Mouse (Mus musculus): ENCODE measurements around the gene Gpr146. TPM values are rescaled to one million over a fixed set of nuclear protein-coding genes. Genes with fewer than 3 reads are reported as not detected.

The Gpr146 gene
- total and polyA plus RNA-seq, 3 experiments: 21.3 to 34.2 (median 26.8) TPM

- H3K9me3 ChIP-seq (replicated peaks): no peaks in the 10 kb centered on the region
- no peak overlapping the region; the same call in 1 of the 2 replicates for H3K4me3 ChIP-seq (ENCODE audit: low read depth, low read length)
- TF ChIP-seq POLR2AphosphoS5 (IDR thresholded peaks at IDR 0.05; ENCODE audit: insufficient replicate concordance, low read depth, low read length) (peak; percentile 60; the same call in 1 of the 2 replicates), TAL1 (conservative IDR thresholded peaks at IDR 0.05; ENCODE audit: low read depth, low read length) (no peak)
- H3K36me3 ChIP-seq (replicated peaks): peaks cover 55% of the 10 kb centered on the region
- H3K4me1 ChIP-seq (ENCODE audit: insufficient read depth, low read depth, low read length): peaks cover 20% of the 10 kb centered on the region
- DNase-seq (ENCODE audit: low spot score) (no peak), ATAC-seq (ENCODE audit: extremely low read depth, insufficient number of reproducible peaks, low FRiP score, poor library complexity, severe bottlenecking) (no peak)
- peaks cover 7% of the 10 kb centered on the region; the same call in 1 of the 2 replicates for H3K27me3 ChIP-seq (ENCODE audit: insufficient read depth, low read length)
Observed at GRCm38 (mm10) chr5:139335634-139336033, 41.9 kb upstream of the Gpr146 start.

DNA sequence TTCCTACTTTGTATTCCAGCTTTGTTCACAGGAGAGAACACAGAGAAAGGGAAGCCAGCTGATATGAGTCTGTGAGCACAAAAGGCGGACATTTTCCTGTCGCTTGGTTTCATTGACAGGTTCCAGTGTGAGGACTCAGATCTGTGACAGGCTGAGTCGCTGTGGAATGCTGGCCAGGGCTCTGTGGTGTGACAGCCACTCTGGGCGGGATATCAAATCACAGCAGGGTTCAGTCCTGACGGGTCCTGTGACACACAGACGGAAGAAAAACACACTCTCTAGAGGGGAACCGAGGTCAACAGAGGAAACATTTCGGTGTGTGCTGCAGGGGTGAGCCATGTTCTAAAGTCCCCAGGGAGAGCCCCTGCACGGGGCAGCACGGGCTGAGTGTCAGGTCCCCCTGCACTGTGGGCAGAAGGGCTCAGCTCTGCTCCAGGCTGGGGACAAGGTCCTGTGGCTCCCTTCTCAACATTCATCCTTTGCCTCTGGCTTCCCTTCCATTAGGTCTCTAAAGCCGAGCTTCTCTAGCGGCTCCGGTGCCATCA lies 39.6 kb upstream of the Gpr146 start:
- H3K4me3 ChIP-seq (ENCODE audit: low read depth, low read length): no peak overlapping the region
- TF ChIP-seq GATA1 (IDR thresholded peaks at IDR 0.05; ENCODE audit: borderline replicate concordance, low read length): no peak
- no peak for TF ChIP-seq POLR2AphosphoS5 (IDR thresholded peaks at IDR 0.05; ENCODE audit: insufficient replicate concordance, low read depth, low read length)
- no peak for TF ChIP-seq CTCF (IDR thresholded peaks at IDR 0.05; ENCODE audit: low read depth, low read length)
- no peak for TF ChIP-seq TAL1 (conservative IDR thresholded peaks at IDR 0.05; ENCODE audit: low read depth, low read length)
- TF ChIP-seq GATA2 (IDR thresholded peaks at IDR 0.05; ENCODE audit: borderline replicate concordance, low read depth, low read length): no peak
- no peaks in the 10 kb centered on the region for H3K27me3 ChIP-seq (ENCODE audit: insufficient read depth, low read length)
- H3K36me3 ChIP-seq (replicated peaks): peaks cover 76% of the 10 kb centered on the region
- ATAC-seq (ENCODE audit: extremely low read depth, insufficient number of reproducible peaks, low FRiP score, poor library complexity, severe bottlenecking) (no peak), DNase-seq (ENCODE audit: low spot score) (no peak)
- H3K9me3 ChIP-seq (replicated peaks): no peaks in the 10 kb centered on the region
- H3K4me1 ChIP-seq (ENCODE audit: insufficient read depth, low read depth, low read length): peaks cover 13% of the 10 kb centered on the region; the same call in 1 of the 2 replicates

GRCm38 (mm10) chr5:139338403-139338802 lies 39.1 kb upstream of the Gpr146 start:
- DNase-seq (ENCODE audit: low spot score) (no peak), ATAC-seq (ENCODE audit: extremely low read depth, insufficient number of reproducible peaks, low FRiP score, poor library complexity, severe bottlenecking) (no peak)
- Histone ChIP-seq H3K36me3 (replicated peaks) (peaks cover 78% of the 10 kb centered on the region), H3K27me3 (ENCODE audit: insufficient read depth, low read length) (no peaks in the 10 kb centered on the region), H3K9me3 (replicated peaks) (no peaks in the 10 kb centered on the region), H3K4me1 (ENCODE audit: insufficient read depth, low read depth, low read length) (peaks cover 15% of the 10 kb centered on the region; the same call in 1 of the 2 replicates), H3K4me3 (ENCODE audit: low read depth, low read length) (no peak overlapping the region)
- TF ChIP-seq TAL1 (conservative IDR thresholded peaks at IDR 0.05; ENCODE audit: low read depth, low read length): no peak
- TF ChIP-seq CTCF (IDR thresholded peaks at IDR 0.05; ENCODE audit: low read depth, low read length): no peak
- TF ChIP-seq GATA2 (IDR thresholded peaks at IDR 0.05; ENCODE audit: borderline replicate concordance, low read depth, low read length): no peak

- Histone ChIP-seq H3K9me3 (replicated peaks) (no peaks in the 10 kb centered on the region), H3K4me1 (ENCODE audit: insufficient read depth, low read depth, low read length) (peaks cover 20% of the 10 kb centered on the region), H3K4me3 (ENCODE audit: low read depth, low read length) (no peak overlapping the region), H3K27me3 (ENCODE audit: insufficient read depth, low read length) (no peaks in the 10 kb centered on the region), H3K36me3 (replicated peaks) (peaks cover 78% of the 10 kb centered on the region)
- ATAC-seq (ENCODE audit: extremely low read depth, insufficient number of reproducible peaks, low FRiP score, poor library complexity, severe bottlenecking) (no peak), DNase-seq (ENCODE audit: low spot score) (no peak)
- TF ChIP-seq CTCF (IDR thresholded peaks at IDR 0.05; ENCODE audit: low read depth, low read length): no peak
- TF ChIP-seq POLR2AphosphoS5 (IDR thresholded peaks at IDR 0.05; ENCODE audit: insufficient replicate concordance, low read depth, low read length): no peak
Observed at GRCm38 (mm10) chr5:139338891-139339290, 38.6 kb upstream of the Gpr146 start.

DNA sequence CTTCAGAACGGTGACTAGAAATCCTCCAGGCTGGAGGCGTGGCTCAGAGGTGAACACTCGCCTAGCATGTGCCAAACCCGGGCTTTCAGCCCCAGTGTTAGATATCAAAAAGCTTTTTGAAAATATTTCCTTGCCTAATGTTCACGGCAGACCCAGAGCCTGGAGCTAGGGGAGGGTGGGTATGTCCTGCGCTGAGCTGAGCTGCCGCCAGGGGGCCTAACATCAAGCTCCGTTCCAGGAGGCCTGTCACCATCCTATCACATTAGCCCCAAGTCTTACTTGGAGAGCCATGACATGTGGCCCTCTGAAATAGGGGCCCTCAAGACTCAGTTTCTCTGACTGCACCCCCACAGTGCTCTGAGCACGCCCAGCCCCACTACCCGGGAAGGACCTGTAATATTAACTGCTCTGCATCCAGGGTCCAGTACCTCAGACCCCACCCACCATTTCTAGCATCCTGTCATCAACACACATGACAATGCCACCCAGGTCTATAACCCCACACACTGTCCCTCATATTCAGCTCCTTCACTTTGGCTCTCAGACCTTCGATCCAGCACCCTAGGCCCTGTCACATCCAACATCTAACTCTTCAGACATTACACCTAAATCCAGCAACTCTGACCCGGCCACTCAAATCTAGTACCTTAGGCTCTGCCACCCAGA lies 33.3 kb upstream of the Gpr146 start:
- H3K9me3 ChIP-seq (replicated peaks): no peaks in the 10 kb centered on the region
- peak; percentile 94 for DNase-seq (ENCODE audit: low spot score)
- peaks cover 38% of the 10 kb centered on the region for H3K36me3 ChIP-seq (replicated peaks)
- H3K27me3 ChIP-seq (ENCODE audit: insufficient read depth, low read length): peaks cover 13% of the 10 kb centered on the region
- peak; percentile 70 for ATAC-seq (ENCODE audit: extremely low read depth, insufficient number of reproducible peaks, low FRiP score, poor library complexity, severe bottlenecking)
- TF ChIP-seq CTCF (IDR thresholded peaks at IDR 0.05; ENCODE audit: low read depth, low read length) (peak; percentile 81), POLR2AphosphoS5 (IDR thresholded peaks at IDR 0.05; ENCODE audit: insufficient replicate concordance, low read depth, low read length) (no peak)
- peak overlapping the region; percentile 93 for H3K4me3 ChIP-seq (ENCODE audit: low read depth, low read length)
- peaks cover 42% of the 10 kb centered on the region for H3K4me1 ChIP-seq (ENCODE audit: insufficient read depth, low read depth, low read length)

DNA sequence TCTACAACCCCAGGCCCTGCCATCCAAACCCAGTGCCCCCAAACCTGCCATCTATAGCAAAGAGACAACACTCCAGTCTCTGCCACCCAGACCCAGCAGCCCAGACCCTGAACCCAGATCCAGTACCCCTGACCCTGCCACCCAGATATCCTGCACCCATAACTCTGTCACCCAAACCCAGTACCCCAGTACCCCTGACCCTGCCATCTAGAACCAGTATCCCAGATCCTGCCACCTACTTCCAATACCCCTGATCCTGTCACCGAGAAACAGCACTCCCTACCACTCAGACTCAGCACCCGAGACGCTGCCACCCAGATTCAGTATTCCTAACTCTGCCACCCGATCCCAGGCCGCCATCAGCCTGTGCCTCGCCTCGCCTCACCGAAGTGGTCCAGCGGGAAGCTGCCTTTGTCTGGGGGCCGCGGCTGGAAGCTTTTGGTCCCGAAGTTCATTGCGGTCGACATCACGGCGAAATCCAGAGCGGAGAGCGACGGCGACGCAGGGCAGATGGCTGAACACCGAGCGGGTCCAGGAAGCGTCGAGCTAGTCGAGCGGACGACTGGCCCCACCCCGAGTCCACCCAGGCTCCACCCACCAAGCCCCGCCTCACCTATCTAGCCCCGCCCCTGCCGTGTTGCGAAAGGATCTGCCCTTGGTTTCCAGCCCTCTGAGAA lies 32.7 kb upstream of the Gpr146 start:
- Histone ChIP-seq H3K4me1 (ENCODE audit: insufficient read depth, low read depth, low read length) (peaks cover 47% of the 10 kb centered on the region), H3K27me3 (ENCODE audit: insufficient read depth, low read length) (peaks cover 13% of the 10 kb centered on the region)

More for the DNA sequence above, 32.7 kb upstream of the Gpr146 start:
- no peaks in the 10 kb centered on the region for H3K9me3 ChIP-seq (replicated peaks)
- DNase-seq (ENCODE audit: low spot score) (peak; percentile 64), ATAC-seq (ENCODE audit: extremely low read depth, insufficient number of reproducible peaks, low FRiP score, poor library complexity, severe bottlenecking) (peak; percentile 84)
- no peak for TF ChIP-seq POLR2AphosphoS5 (IDR thresholded peaks at IDR 0.05; ENCODE audit: insufficient replicate concordance, low read depth, low read length)
- TF ChIP-seq GATA2 (IDR thresholded peaks at IDR 0.05; ENCODE audit: borderline replicate concordance, low read depth, low read length): no peak
- no peak for TF ChIP-seq CTCF (IDR thresholded peaks at IDR 0.05; ENCODE audit: low read depth, low read length)
- TF ChIP-seq TAL1 (conservative IDR thresholded peaks at IDR 0.05; ENCODE audit: low read depth, low read length): no peak
- no peak for TF ChIP-seq GATA1 (IDR thresholded peaks at IDR 0.05; ENCODE audit: borderline replicate concordance, low read length)
- peaks cover 31% of the 10 kb centered on the region for H3K36me3 ChIP-seq (replicated peaks)
- H3K4me3 ChIP-seq (ENCODE audit: low read depth, low read length): peak overlapping the region; percentile 93
